Mouse (Mus musculus): ENCODE results near the gene Ddc. TPM values are rescaled to one million over a fixed set of nuclear protein-coding genes. Genes with fewer than 3 reads are reported as not detected.

Ddc gene
- total RNA-seq, 1 experiment from 2014 or later = 68.7 TPM

GRCm38 (mm10) chr11:11905518-11905917 is 7.6 kb upstream of the Ddc start:
- no peak for DNase-seq

- no peak for DNase-seq
Measured at GRCm38 (mm10) chr11:11904995-11905394, 7.1 kb upstream of the Ddc start.

GRCm38 (mm10) chr11:11901509-11901908 is 3.6 kb upstream of the Ddc start:
- DNase-seq = peak; percentile 29

- no peak for DNase-seq
Measured at GRCm38 (mm10) chr11:11898496-11898895, 552 bp upstream of the Ddc start.

- no peak for DNase-seq
Measured at GRCm38 (mm10) chr11:11895479-11895878, 2.5 kb downstream of the Ddc start.

- DNase-seq = no peak
Measured at GRCm38 (mm10) chr11:11893769-11894168, 4.2 kb downstream of the Ddc start.

- no peak for DNase-seq
Measured at GRCm38 (mm10) chr11:11892993-11893602, 4.8 kb downstream of the Ddc start.

GRCm38 (mm10) chr11:11891832-11892231 is 6.1 kb downstream of the Ddc start:
- DNase-seq = no peak

- no peak for DNase-seq
Measured at GRCm38 (mm10) chr11:11890139-11890741, 7.7 kb downstream of the Ddc start.

GRCm38 (mm10) chr11:11888727-11889126 is 9.2 kb downstream of the Ddc start:
- DNase-seq = no peak

- no peak for DNase-seq
Measured at GRCm38 (mm10) chr11:11888051-11888450, 9.9 kb downstream of the Ddc start.

- no peak for DNase-seq
Measured at GRCm38 (mm10) chr11:11886403-11886998, 11.4 kb downstream of the Ddc start.

- no peak for DNase-seq
Measured at GRCm38 (mm10) chr11:11885921-11886320, 12.0 kb downstream of the Ddc start.

GRCm38 (mm10) chr11:11885246-11885643 is 12.7 kb downstream of the Ddc start:
- DNase-seq = no peak

- no peak for DNase-seq
Measured at GRCm38 (mm10) chr11:11884533-11885245, 13.3 kb downstream of the Ddc start.

GRCm38 (mm10) chr11:11881783-11882155 is 16.2 kb downstream of the Ddc start:
- DNase-seq = peak; percentile 58

- no peak for DNase-seq
Measured at GRCm38 (mm10) chr11:11881026-11881782, 16.7 kb downstream of the Ddc start.

GRCm38 (mm10) chr11:11880351-11880750 is 17.6 kb downstream of the Ddc start:
- no peak for DNase-seq

- DNase-seq = no peak
Measured at GRCm38 (mm10) chr11:11879699-11880002, 18.3 kb downstream of the Ddc start.

- no peak for DNase-seq
Measured at GRCm38 (mm10) chr11:11878981-11879698, 18.8 kb downstream of the Ddc start.

GRCm38 (mm10) chr11:11878278-11878980 is 19.5 kb downstream of the Ddc start:
- DNase-seq = no peak
